Mouse (Mus musculus): ENCODE results near the gene Atp2b2.

DNA sequence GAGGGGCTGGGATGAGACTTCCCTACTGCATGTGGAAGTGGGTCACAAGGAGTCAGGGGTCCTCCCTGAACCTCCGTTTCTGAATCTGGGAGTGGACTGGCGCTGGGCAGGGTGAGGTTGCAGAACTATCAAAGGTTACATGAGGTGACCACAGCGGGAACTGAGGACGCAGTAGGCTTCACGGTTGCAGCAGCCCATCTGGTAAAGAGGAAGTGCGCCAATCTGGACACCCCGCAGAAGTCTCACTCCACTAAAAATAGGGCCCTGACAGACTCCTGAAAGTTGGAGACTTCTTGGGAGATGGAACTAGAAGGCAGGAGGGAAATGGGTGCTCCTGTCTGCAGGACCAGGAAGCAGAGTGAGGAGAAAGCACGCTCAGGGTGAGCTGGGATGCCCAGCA is 2.5 kb upstream of the Atp2b2 start:
- TF ChIP-seq POLR2A (IDR thresholded peaks at IDR 0.05; ENCODE audit: extremely low read depth, insufficient read depth, low read length) = no peak
- no peak for TF ChIP-seq CTCF (IDR thresholded peaks at IDR 0.05; ENCODE audit: low read depth, low read length)
